Mouse (Mus musculus) gastrocnemius, postnatal 14 days (tissue): ENCODE measurements around the gene Lctl. TPM values are rescaled to one million over a fixed set of nuclear protein-coding genes. Genes with fewer than 3 reads are reported as not detected.
A peak's percentile ranks its signal among the peaks of the same experiment; 100 is the strongest.

Source experiments
- DNase-seq: peaks from one replicate; pipeline ENCODE4 v3.0.0; 2021; ENCODE audit warnings: mixed read lengths
- intact Hi-C: fragments of 180-260 bp; cut with DNase I; formaldehyde crosslinking; loops from one replicate; pipeline ENCODE4 v1.15.1; 2025; ENCODE audit warnings: low total_unique reads
- long read RNA-seq, 2 experiments: library from polyadenylated mRNA; stranded (forward); transcript quantifications; one replicate each; pipeline ENCODE4 v2.0.0; 2021
- total RNA-seq, 2 experiments: library from RNA; stranded (reverse); gene quantifications; 2 replicates each; pipeline ENCODE4 v1.2.3; 2021

Gene Lctl
- under 1 TPM in 1 of 2 experiments, not detected in 1; 0.18 TPM for total RNA-seq
- long read RNA-seq, experiment 1, result 0 reads
- long read RNA-seq, experiment 2, result 0 reads

- no peak for DNase-seq
- intact Hi-C loops, result no loop called here
Measured at GRCm38 (mm10) chr9:64116876-64117275, at the start of gene Lctl. Lctl (plus strand) TSS chr9:64117147.

- intact Hi-C loops, result no loop called here
- no peak for DNase-seq
Measured at GRCm38 (mm10) chr9:64067787-64068186, 49.2 kb upstream of the Lctl start.

- intact Hi-C loops, result no loop called here
- DNase-seq, result no peak
Measured at GRCm38 (mm10) chr9:64068571-64068970, 48.4 kb upstream of the Lctl start.

- no peak for DNase-seq
- intact Hi-C loops, result no loop called here
Measured at GRCm38 (mm10) chr9:64069131-64069530, 47.8 kb upstream of the Lctl start.

- no peak for DNase-seq
- intact Hi-C loops, result no loop called here
Measured at GRCm38 (mm10) chr9:64070674-64071073, 46.3 kb upstream of the Lctl start.

- intact Hi-C loops, result loop anchor here (5.0 kb wide), 1 partner anchor 43 kb away; no protein-coding TSS in a partner anchor
- no peak for DNase-seq
Measured at GRCm38 (mm10) chr9:64074831-64075230, 42.1 kb upstream of the Lctl start.

GRCm38 (mm10) chr9:64076412-64076811, 40.5 kb upstream of the Lctl start:
- intact Hi-C loops, result loop anchor here (5.0 kb wide), 1 partner anchor 44 kb away; no protein-coding TSS in a partner anchor
- DNase-seq, result no peak

- DNase-seq, result no peak
- intact Hi-C loops, result loop anchor here (5.0 kb wide), 1 partner anchor 46 kb away; no protein-coding TSS in a partner anchor
Measured at GRCm38 (mm10) chr9:64078386-64078792, 38.6 kb upstream of the Lctl start.

GRCm38 (mm10) chr9:64079922-64080321, 37.0 kb upstream of the Lctl start:
- DNase-seq, result no peak
- intact Hi-C loops, result loop anchor here (5.0 kb wide), 1 partner anchor 48 kb away; no protein-coding TSS in a partner anchor

GRCm38 (mm10) chr9:64084231-64084630, 32.7 kb upstream of the Lctl start:
- peak; percentile 63 for DNase-seq
- intact Hi-C loops, result no loop called here

- intact Hi-C loops, result loop anchor here (5.0 kb wide), 2 partner anchors 58 to 128 kb away; no protein-coding TSS in a partner anchor
- DNase-seq, result peak; percentile 58
Measured at GRCm38 (mm10) chr9:64084661-64085399, 32.1 kb upstream of the Lctl start.

GRCm38 (mm10) chr9:64085976-64086375, 31.0 kb upstream of the Lctl start:
- intact Hi-C loops, result loop anchor here (5.0 kb wide), 2 partner anchors 59 to 129 kb away; no protein-coding TSS in a partner anchor
- DNase-seq, result no peak

GRCm38 (mm10) chr9:64086543-64086942, 30.4 kb upstream of the Lctl start:
- intact Hi-C loops, result loop anchor here (5.0 kb wide), 2 partner anchors 59 to 129 kb away; no protein-coding TSS in a partner anchor

GRCm38 (mm10) chr9:64087461-64088235, 29.3 kb upstream of the Lctl start:
- intact Hi-C loops, result loop anchor here (2.0 to 5.0 kb wide), 3 partner anchors 60 to 171 kb away; no protein-coding TSS in a partner anchor
- peak; percentile 54 for DNase-seq

More at GRCm38 (mm10) chr9:64086543-64086942, 30.4 kb upstream of the Lctl start:
- DNase-seq, result no peak

- intact Hi-C loops, result loop anchor here (2.0 to 5.0 kb wide), 3 partner anchors 61 to 172 kb away; no protein-coding TSS in a partner anchor
Measured at GRCm38 (mm10) chr9:64088346-64088745, 28.6 kb upstream of the Lctl start.

GRCm38 (mm10) chr9:64089004-64089403, 27.9 kb upstream of the Lctl start:
- intact Hi-C loops, result loop anchor here (2.0 to 5.0 kb wide), 3 partner anchors 62 to 172 kb away; no protein-coding TSS in a partner anchor

More at GRCm38 (mm10) chr9:64088346-64088745, 28.6 kb upstream of the Lctl start:
- no peak for DNase-seq

GRCm38 (mm10) chr9:64094083-64094482, 22.9 kb upstream of the Lctl start:
- intact Hi-C loops, result no loop called here
- peak; percentile 26 for DNase-seq

More at GRCm38 (mm10) chr9:64089004-64089403, 27.9 kb upstream of the Lctl start:
- peak; percentile 47 for DNase-seq

- DNase-seq, result no peak
Measured at GRCm38 (mm10) chr9:64098282-64098681, 18.7 kb upstream of the Lctl start.

GRCm38 (mm10) chr9:64100442-64100841, 16.5 kb upstream of the Lctl start:
- intact Hi-C loops, result loop anchor here (5.0 kb wide), 1 partner anchor 183 kb away; no protein-coding TSS in a partner anchor
- peak; percentile 72 for DNase-seq

More at GRCm38 (mm10) chr9:64098282-64098681, 18.7 kb upstream of the Lctl start:
- intact Hi-C loops, result no loop called here

- intact Hi-C loops, result no loop called here
- DNase-seq, result no peak
Measured at GRCm38 (mm10) chr9:64105301-64105700, 11.6 kb upstream of the Lctl start.
